Mouse (Mus musculus) cortical plate, adult 2 months (tissue): ENCODE results near the gene Ppm1b. TPM values are rescaled to one million over a fixed set of nuclear protein-coding genes. Genes with fewer than 3 reads are reported as not detected.

ENCODE experiments used
- H3K27ac ChIP-seq: fragments of 200-500 bp; 2 replicates; pipeline ENCODE4 v1.5.1; 2012; ENCODE audit warnings: low read length, control low read depth, inconsistent platforms; ENCODE audit not compliant: insufficient read depth
- H3K4me1 ChIP-seq: fragments of 200-500 bp; 2 replicates; pipeline ENCODE4 v1.6.1; 2011; ENCODE audit warnings: low read length; ENCODE audit not compliant: control insufficient read depth, insufficient read depth
- H3K4me3 ChIP-seq: fragments of 200-500 bp; 2 replicates; pipeline ENCODE4 v1.5.1; 2011; ENCODE audit warnings: mild to moderate bottlenecking, low read length, control low read depth; ENCODE audit not compliant: insufficient read depth
- CTCF ChIP-seq: fragments of 200-500 bp; IDR thresholded peaks from 2 replicates; pipeline ENCODE4 v1.5.1; 2011; ENCODE audit warnings: mild to moderate bottlenecking, control low read depth, low read length; ENCODE audit not compliant: insufficient read depth; ENCODE audit errors: extremely low read depth
- POLR2A ChIP-seq: fragments of 200-500 bp; IDR thresholded peaks from 2 replicates; pipeline ENCODE4 v1.6.1; 2011; ENCODE audit warnings: mild to moderate bottlenecking, low read length, control low read depth; ENCODE audit not compliant: insufficient read depth; ENCODE audit errors: extremely low read depth
- polyA plus RNA-seq: library from polyadenylated mRNA; depleted of rRNA; stranded (reverse); fragments of >200 nt; gene quantifications from 2 replicates; pipeline ENCODE4 v1.2.3, GENCODE M21; 2012

The Ppm1b gene
- polyA plus RNA-seq, 1 experiment, result 91.4 TPM

DNA sequence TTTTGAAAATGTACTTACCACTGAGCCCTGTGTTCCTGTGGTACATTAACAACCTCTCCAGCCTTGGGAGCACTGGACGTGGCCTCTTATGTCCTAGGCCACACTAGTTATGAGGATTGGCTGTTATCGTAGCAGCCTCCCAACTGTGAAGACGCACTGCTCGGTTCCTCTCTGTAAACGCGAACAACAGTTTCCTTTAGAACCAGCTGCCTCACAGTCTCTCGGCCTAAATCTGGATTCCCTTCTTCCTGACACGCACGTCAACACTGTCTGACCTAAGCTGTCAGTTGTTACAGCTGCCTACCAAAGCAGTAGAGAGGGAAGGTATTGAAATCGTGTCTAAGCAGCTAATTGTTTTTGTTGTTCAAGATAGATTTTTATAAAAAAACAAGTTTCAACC lies 43.1 kb downstream of the Ppm1b start:
- Histone ChIP-seq H3K4me3 (no peak overlapping the region), H3K27ac (no peak overlapping the region), H3K4me1 (peaks cover 14% of the 10 kb centered on the region)
- no peak for TF ChIP-seq CTCF
- TF ChIP-seq POLR2A, result no peak

DNA sequence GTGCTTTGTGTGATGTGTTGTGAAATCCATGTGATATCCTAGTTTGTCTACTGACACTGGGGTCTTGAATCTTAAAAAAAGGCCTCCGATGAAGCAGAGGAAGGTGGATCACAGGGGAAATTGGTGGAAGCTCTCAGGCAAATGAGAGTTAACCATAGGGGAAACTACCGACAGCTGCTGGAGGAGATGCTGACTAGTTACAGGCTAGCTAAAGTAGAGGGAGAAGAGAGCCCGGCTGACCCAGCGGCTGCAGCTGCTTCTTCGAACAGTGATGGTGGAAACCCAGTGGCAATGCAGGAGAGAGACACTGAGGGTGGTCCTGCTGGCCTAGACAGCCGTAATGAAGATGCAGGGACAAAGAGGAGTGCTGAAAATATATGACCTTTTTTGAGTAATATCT lies 56.9 kb downstream of the Ppm1b start:
- Histone ChIP-seq H3K27ac (no peak overlapping the region), H3K4me3 (no peak overlapping the region), H3K4me1 (no peaks in the 10 kb centered on the region)
- TF ChIP-seq POLR2A, result no peak
- no peak for TF ChIP-seq CTCF

DNA sequence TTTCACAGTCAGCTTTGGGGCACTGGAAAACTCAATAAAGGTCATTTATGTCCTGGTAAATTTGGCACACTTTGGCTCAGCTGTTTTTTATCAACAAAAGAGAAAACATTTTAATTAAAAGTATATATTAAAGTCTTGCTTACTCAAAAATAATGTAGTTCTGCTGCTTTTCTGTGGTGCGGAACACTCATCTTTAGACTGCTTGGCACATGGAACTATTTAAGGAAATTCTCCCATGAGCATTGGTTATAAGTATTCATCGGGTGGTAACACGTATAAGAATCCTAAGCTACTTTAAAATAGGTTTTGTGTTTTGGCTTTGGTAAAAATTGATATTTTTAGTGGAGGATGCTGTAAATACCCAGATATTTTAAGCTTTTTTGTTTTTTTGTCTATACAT lies 58.1 kb downstream of the Ppm1b start:
- no peak overlapping the region for H3K4me3 ChIP-seq
- TF ChIP-seq POLR2A, result no peak
- no peak for TF ChIP-seq CTCF
- peaks cover 1% of the 10 kb centered on the region; the same call in 1 of the 2 replicates for H3K4me1 ChIP-seq
- no peak overlapping the region for H3K27ac ChIP-seq

DNA sequence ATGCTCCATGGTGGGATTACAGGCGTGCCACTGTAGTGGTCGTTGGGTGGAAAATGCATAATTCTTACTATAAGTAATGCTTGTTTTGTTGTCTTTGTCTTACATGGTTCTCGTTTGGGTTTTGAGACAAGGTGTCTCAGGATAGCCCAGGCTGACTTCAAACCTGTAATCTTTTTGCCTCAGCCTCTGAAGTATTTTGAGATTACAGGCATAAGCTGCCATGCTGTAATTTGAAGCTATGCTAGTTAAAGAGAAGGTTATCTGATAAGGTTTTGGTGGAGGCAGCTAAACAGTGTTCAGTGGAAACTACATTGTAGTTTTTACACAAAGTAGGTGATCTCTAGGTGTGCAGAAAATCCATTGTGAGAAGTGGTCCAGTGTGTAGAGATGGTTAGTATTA lies 61.8 kb downstream of the Ppm1b start:
- Histone ChIP-seq H3K4me1 (peaks cover 1% of the 10 kb centered on the region), H3K27ac (no peak overlapping the region)
- TF ChIP-seq POLR2A (no peak), CTCF (no peak)

DNA sequence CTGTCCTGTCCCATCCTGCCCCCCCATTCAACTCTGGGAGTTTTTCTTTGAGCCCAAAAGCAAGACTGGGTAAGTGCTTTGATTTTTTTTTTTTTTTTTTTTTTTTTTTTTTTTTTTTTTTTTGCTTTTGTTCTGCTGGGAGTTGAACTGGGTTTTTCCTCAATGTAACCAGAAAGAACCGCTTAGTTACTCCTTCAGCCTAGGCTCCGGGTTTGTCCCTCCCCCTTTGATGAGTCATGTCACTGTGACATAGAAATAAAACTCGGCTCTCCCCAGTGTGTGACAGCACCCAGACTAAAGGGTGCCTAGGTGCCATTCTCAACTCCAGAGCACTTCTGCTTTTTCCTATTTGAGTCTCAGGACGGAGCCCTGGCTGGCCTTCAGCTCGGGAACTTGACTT lies 62.3 kb downstream of the Ppm1b start:
- H3K27ac ChIP-seq, result no peak overlapping the region
- no peak overlapping the region for H3K4me3 ChIP-seq
- TF ChIP-seq CTCF (no peak), POLR2A (no peak)
- H3K4me1 ChIP-seq, result peaks cover 1% of the 10 kb centered on the region

More for the DNA sequence above, 61.8 kb downstream of the Ppm1b start:
- no peak overlapping the region for H3K4me3 ChIP-seq

DNA sequence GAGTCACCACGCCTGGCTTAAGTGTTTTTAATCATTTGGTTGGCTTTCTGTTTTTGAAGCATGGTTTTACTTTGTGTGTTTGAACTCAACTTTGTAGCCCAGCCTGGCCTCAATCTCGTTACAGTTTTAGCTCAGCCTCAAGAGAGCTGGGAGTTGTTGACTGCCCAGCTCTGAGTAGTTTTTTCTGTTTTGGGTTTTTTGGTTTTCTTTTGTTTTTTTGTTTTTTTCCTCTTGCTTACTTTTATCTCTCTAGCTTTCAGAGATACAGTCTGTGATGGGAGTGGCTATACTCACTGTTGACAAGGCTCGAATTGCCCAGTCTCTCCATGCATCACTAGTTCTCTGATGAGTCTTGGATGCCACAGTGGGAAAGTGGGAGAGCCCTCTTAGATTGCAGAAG lies 63.8 kb downstream of the Ppm1b start:
- TF ChIP-seq POLR2A (no peak), CTCF (no peak)
- Histone ChIP-seq H3K4me3 (no peak overlapping the region), H3K4me1 (peaks cover 1% of the 10 kb centered on the region), H3K27ac (no peak overlapping the region)

DNA sequence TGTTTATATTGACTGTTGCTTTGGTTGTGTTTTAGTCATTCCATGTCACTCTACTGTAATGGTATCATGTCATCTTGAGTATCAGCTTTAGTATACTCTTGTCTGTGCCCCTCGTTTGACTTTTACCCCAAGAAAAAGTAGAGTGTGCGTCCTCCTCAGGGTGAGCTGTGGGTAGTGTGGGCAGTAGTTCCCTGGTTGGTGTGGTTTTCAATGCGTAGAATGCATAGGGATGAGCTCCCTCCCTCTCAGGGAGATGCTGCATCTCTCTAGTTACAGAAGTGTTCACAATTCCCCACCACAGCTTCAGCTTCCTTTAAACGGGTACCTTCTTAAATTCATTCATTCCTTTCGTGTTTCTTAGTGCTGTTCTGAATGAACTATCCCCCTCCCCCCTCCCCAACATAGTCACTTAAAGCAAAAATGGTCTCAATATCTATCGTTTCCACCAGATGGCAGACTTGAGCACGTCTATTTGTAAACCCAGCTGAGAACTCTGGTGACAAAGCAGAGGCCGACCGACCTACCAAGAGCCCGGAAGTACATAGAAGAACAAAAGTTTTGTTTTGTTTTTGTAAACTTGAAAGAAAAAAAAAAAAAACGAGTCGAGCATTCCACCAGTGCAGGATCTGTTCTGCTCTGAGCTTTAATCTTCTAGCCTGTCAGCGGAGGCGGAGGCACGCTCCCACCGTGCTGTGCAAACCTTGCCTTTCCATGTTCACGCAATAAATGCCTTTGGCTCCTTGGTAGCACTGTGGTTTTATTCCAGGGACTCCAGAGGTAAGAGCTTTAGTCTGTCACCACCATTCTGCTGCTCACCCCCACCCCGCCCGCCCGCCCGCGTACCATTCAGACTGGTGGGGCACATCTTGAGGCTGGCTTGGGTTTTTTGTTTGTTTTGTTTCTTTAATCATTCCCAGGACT lies 67.0 kb downstream of the Ppm1b start:
- Histone ChIP-seq H3K4me1 (peaks cover 1% of the 10 kb centered on the region), H3K27ac (no peak overlapping the region), H3K4me3 (no peak overlapping the region)
- TF ChIP-seq POLR2A (no peak), CTCF (peak; percentile 31; the same call in 1 of the 2 replicates)

DNA sequence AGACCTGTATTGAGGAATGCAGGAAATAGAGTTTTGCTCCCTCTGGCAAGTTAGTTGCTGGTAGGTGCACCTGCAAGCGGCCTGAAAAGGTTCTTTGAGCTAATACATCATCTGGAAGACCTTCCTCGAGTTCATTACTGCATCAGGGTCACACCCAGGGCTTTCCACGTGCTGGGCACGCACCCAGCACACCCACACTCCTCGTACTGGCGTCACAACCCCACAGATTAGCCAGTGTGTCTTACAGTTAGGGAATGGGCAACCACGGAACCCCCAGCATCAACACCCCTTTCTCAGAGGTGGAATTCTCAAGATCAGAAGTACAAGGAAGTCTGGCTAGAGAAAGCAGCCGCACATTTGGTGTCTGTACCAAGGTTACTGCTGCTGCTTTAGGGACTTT lies 67.7 kb downstream of the Ppm1b start:
- no peak overlapping the region for H3K4me3 ChIP-seq
- H3K27ac ChIP-seq, result no peak overlapping the region
- H3K4me1 ChIP-seq, result no peaks in the 10 kb centered on the region; the same call in 1 of the 2 replicates
- TF ChIP-seq CTCF, result no peak
- TF ChIP-seq POLR2A, result no peak

DNA sequence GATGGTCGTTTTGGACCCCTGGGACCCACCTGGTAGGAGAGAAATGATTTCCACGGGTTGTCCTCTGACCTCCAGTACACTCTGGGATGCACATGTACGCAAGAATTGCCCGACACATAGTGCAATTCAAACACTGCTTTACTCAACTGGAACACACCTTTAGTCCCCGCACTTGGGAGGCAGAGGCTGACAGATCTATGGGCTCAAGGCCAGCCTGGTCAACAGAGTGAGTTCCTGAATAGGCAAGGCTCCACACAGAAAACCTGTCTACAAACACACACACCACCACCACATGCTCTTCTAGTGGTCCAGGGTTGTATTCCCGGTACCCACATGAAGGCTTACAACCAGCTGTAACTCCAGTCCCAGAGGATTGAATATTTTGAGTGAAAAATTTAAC lies 68.6 kb downstream of the Ppm1b start:
- Histone ChIP-seq H3K4me1 (no peaks in the 10 kb centered on the region; the same call in 1 of the 2 replicates), H3K27ac (no peak overlapping the region), H3K4me3 (no peak overlapping the region)
- no peak for TF ChIP-seq CTCF
- TF ChIP-seq POLR2A, result no peak

DNA sequence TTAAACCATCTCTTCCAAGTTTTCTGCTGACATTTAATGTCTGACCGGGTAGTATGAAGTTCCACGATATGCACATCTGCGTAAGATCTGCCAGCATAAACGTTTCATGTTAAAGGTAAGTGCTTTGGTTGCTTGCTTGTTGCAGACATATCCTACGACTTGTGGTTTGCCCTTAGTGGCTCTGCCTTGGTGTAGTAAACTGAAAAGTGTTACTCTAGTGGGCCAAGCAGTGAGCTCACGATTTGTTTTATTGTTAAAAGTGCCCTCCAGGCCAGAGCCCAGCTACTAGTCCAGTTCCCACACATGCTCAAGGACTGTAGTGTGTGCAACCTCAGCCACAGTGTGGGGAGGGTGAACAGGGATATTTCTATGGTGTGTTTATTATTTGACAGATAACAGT lies 69.9 kb downstream of the Ppm1b start:
- no peak for TF ChIP-seq CTCF
- TF ChIP-seq POLR2A, result no peak
- Histone ChIP-seq H3K4me1 (no peaks in the 10 kb centered on the region; the same call in 1 of the 2 replicates), H3K27ac (no peak overlapping the region), H3K4me3 (no peak overlapping the region)

DNA sequence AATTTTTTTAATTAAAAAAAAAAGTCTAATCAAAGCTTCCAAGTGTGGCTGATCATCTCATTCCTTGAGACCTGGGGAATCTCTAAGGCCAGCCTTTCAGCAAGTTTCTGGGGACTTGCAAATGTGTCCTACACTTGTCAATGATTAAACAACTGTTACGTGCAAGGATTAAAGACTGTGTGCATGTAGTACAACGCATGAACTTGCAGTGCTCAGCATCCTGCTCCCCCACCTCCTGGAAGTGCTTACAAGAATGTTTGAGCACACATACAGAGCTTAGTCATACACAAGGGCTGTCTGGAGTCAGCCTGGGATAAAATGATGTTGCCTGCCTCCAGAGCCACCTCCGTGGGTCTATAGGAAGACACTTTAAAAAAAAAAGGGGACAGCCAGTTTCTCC lies 70.7 kb downstream of the Ppm1b start:
- H3K4me3 ChIP-seq, result no peak overlapping the region
- H3K27ac ChIP-seq, result no peak overlapping the region
- H3K4me1 ChIP-seq, result no peaks in the 10 kb centered on the region; the same call in 1 of the 2 replicates
- no peak for TF ChIP-seq POLR2A
- no peak for TF ChIP-seq CTCF
